8 mouse cellular contexts compared by ENCODE assay signal in genomic region chr10:85184964-85185608, GRCm38 (mm10). TPM values are rescaled to one million over a fixed set of nuclear protein-coding genes. Genes with fewer than 3 reads are reported as not detected.
DNase-seq lines count a peak whose midpoint lies in the region; ATAC-seq and TF ChIP-seq lines count a peak whose summit lies in the region.

Gene Cry1, minus strand, starts transcription at chr10:85185064.

- peak; percentile 88 for ATAC-seq in frontal cortex, adult (ENCODE audit: low TSS enrichment)
- peak; percentile 97 for ATAC-seq in lung, embryonic 15.5 days (ENCODE audit: borderline replicate concordance, extremely low read depth, low FRiP score, low TSS enrichment)

- H3K27ac ChIP-seq in hindbrain, embryonic 10.5 days, result peak within 1 kb of the TSS; percentile 97
- peak within 1 kb of the TSS; percentile 90 for H3K27ac ChIP-seq in lung, embryonic 15.5 days
- H3K27ac ChIP-seq in olfactory bulb, adult 2 months (ENCODE audit: insufficient read depth, low read depth, low read length), result peak within 1 kb of the TSS; percentile 84

- DNase-seq in Muller cell, postnatal 12 days (ENCODE audit: inconsistent ontology term), result peak; percentile 99
- DNase-seq in cerebellum, adult 9-10 months, result peak; percentile 98
- DNase-seq in hindbrain, embryonic 10.5 days (ENCODE audit: low spot score), result peak; percentile 97
- DNase-seq in layer of hippocampus, adult 9-10 months (ENCODE audit: low spot score), result peak; percentile 97
- peak; percentile 94 to 95 for DNase-seq in thymus, adult 18-20 months

- H3K27me3 ChIP-seq in hindbrain, embryonic 10.5 days (ENCODE audit: insufficient read depth, poor library complexity, severe bottlenecking), result no peaks in the 10 kb centered on the region
- no peaks in the 10 kb centered on the region for H3K27me3 ChIP-seq in lung, embryonic 15.5 days

- H3K4me3 ChIP-seq in hindbrain, embryonic 10.5 days, result peak within 1 kb of the TSS; percentile 90
- peak within 1 kb of the TSS; percentile 78 for H3K4me3 ChIP-seq in lung, embryonic 15.5 days
- peak within 1 kb of the TSS; percentile 84 for H3K4me3 ChIP-seq in olfactory bulb, adult 2 months (ENCODE audit: insufficient read depth, low read depth, low read length)

- H3K9ac ChIP-seq in lung, embryonic 15.5 days, result peak within 1 kb of the TSS; percentile 89

- H3K4me2 ChIP-seq in lung, embryonic 15.5 days, result peak within 1 kb of the TSS; percentile 98

- H3K4me1 ChIP-seq in hindbrain, embryonic 10.5 days (replicated peaks), result peaks cover 15% of the 10 kb centered on the region
- peaks cover 10% of the 10 kb centered on the region for H3K4me1 ChIP-seq in lung, embryonic 15.5 days
- H3K4me1 ChIP-seq in olfactory bulb, adult 2 months (ENCODE audit: control insufficient read depth, insufficient read depth, low read length), result peaks cover 3% of the 10 kb centered on the region; the same call in 1 of the 2 replicates

- under 1% methylated on average over 75 of the region's 75 CpGs for WGBS in hindbrain, embryonic 10.5 days
- under 1% methylated on average over 69 of the region's 75 CpGs for WGBS in lung, embryonic 15.5 days
- WGBS in olfactory bulb, adult 2 months, result under 1% methylated on average over 74 of the region's 75 CpGs

- H3K9me3 ChIP-seq in hindbrain, embryonic 10.5 days, result no peaks in the 10 kb centered on the region
- no peaks in the 10 kb centered on the region for H3K9me3 ChIP-seq in lung, embryonic 15.5 days

- no peak for TF ChIP-seq CTCF in olfactory bulb, adult 2 months (IDR thresholded peaks at IDR 0.05; ENCODE audit: insufficient read depth, low read depth, low read length)

- H3K36me3 ChIP-seq in hindbrain, embryonic 10.5 days, result no peaks in the 10 kb centered on the region
- no peaks in the 10 kb centered on the region for H3K36me3 ChIP-seq in lung, embryonic 15.5 days

- TF ChIP-seq POLR2A in olfactory bulb, adult 2 months (IDR thresholded peaks at IDR 0.05; ENCODE audit: insufficient read depth, low read depth, low read length), result 0 out of 2 replicates have a peak, but pooled peaks have one; percentile 22

RNA-seq across cellular contexts. Expression of gene Cry1, which starts in this region (rescaled TPM):
- polyA plus RNA-seq in hindbrain, embryonic 10.5 days (2016; fragmentation: Nextera tagmentation; extraction: Ambion mirVana), result 28.2 and 35.7 TPM in 2 replicates
- 31.3 and 32.8 TPM in 2 replicates for polyA plus RNA-seq in lung, embryonic 15.5 days (2015; fragmentation: Nextera tagmentation; extraction: Ambion mirVana)
- not detected in 2 replicates for polyA plus RNA-seq in olfactory bulb, adult 2 months (2012; ENCODE audit: insufficient read depth, insufficient read length, low replicate concordance, missing spikeins)

Comparison
In these comparisons a context has a peak if more than half of its experiments do, and no peak if none do; other contexts are left out.
1. Peak in every context shown above with its lines: DNase-seq, ATAC-seq, H3K4me3 ChIP-seq and H3K27ac ChIP-seq.
2. RNA of gene Cry1 (polyA plus RNA-seq): 31.3 to 32.8 TPM in lung, embryonic 15.5 days and 28.2 to 35.7 TPM in hindbrain, embryonic 10.5 days; not detected in olfactory bulb, adult 2 months; every median in the first group is over 10 times any median in the second.